Mouse (Mus musculus): ENCODE results near the gene Ybx2. TPM values are rescaled to one million over a fixed set of nuclear protein-coding genes. Genes with fewer than 3 reads are reported as not detected.

Gene Ybx2
- total and polyA plus RNA-seq, 3 experiments, result 0.25 to 0.39 TPM; not detected in 1

GRCm38 (mm10) chr11:69974907-69975306 is 39.3 kb downstream of the Ybx2 start:
- no peak overlapping the region for H3K4me3 ChIP-seq (replicated peaks in 1 of 3; ENCODE audit: low read depth in 2 of 3, low read length in 2 of 3, poor library complexity in 1 of 3)
- H3K4me2 ChIP-seq (ENCODE audit: insufficient read depth, low read depth, poor library complexity, severe bottlenecking), result no peak overlapping the region
- peaks cover 47 to 75% of the 10 kb centered on the region in 2 experiments for H3K36me3 ChIP-seq (replicated peaks in 1 of 2; ENCODE audit: control insufficient read depth in 1 of 2, insufficient read depth in 1 of 2, low read length in 1 of 2)
- peaks cover 12 to 44% of the 10 kb centered on the region in 2 experiments for H3K4me1 ChIP-seq (ENCODE audit: control insufficient read depth in 1 of 2, insufficient read depth in 2 of 2)
- in situ Hi-C loops (cut with MboI; ENCODE audit: low pct_ligation_motif_present, low pct_unique_long_range_greater_than_20kb, low sequenced_read_pairs), result no loop called here
- no peak for DNase-seq (ENCODE audit: extremely low read depth)
- H3K9me3 ChIP-seq (replicated peaks; ENCODE audit: low read length), result peaks cover 2% of the 10 kb centered on the region
- dilution Hi-C loops (cut with MboI; ENCODE audit: extremely low pct_ligation_motif_present, extremely low pct_unique_long_range_greater_than_20kb, low sequenced_read_pairs), result no loop called here
- TF ChIP-seq USF1 (IDR thresholded peaks at IDR 0.05; ENCODE audit: low read depth, low read length) (no peak), NRF1 (IDR thresholded peaks at IDR 0.05; ENCODE audit: low read depth, low read length) (no peak), MAZ (IDR thresholded peaks at IDR 0.05; ENCODE audit: low read depth, low read length) (no peak), JUN (IDR thresholded peaks at IDR 0.05; ENCODE audit: insufficient read depth, low read depth, low read length) (no peak), ELF1 (IDR thresholded peaks at IDR 0.05; ENCODE audit: low read depth, low read length) (no peak), CTCF (conservative IDR thresholded peaks at IDR 0.05 in 1 of 2, IDR thresholded peaks at IDR 0.05 in 1 of 2; ENCODE audit: low read depth in 2 of 2, low read length in 2 of 2) (no peak), KAT2A (IDR thresholded peaks at IDR 0.05; ENCODE audit: insufficient replicate concordance, low read length) (no peak), CHD1 (IDR thresholded peaks at IDR 0.05; ENCODE audit: low read depth, low read length) (no peak), HCFC1 (IDR thresholded peaks at IDR 0.05; ENCODE audit: low read depth, low read length) (no peak), ETS1 (conservative IDR thresholded peaks at IDR 0.05; ENCODE audit: low read depth, low read length) (no peak), EP300 (IDR thresholded peaks at IDR 0.05; ENCODE audit: low read length) (no peak), ZKSCAN1 (IDR thresholded peaks at IDR 0.05; ENCODE audit: borderline replicate concordance, low read depth, low read length) (no peak)
- no peak overlapping the region for H3K27ac ChIP-seq (ENCODE audit: insufficient read depth, low read depth)
- H3K9ac ChIP-seq (ENCODE audit: insufficient read depth, low read depth), result no peak overlapping the region
- H3K79me2 ChIP-seq (replicated peaks; ENCODE audit: control insufficient read depth, extremely low read depth, insufficient read depth, poor library complexity, severe bottlenecking), result peaks cover 16% of the 10 kb centered on the region
- H3K27me3 ChIP-seq (replicated peaks), result no peaks in the 10 kb centered on the region

GRCm38 (mm10) chr11:69976271-69976670 is 40.7 kb downstream of the Ybx2 start:
- Histone ChIP-seq H3K4me3 (replicated peaks in 1 of 3; ENCODE audit: low read depth in 2 of 3, low read length in 2 of 3, poor library complexity in 1 of 3) (no peak overlapping the region), H3K27me3 (replicated peaks) (no peaks in the 10 kb centered on the region), H3K27ac (ENCODE audit: insufficient read depth, low read depth) (no peak overlapping the region), H3K4me1 (ENCODE audit: control insufficient read depth in 1 of 2, insufficient read depth in 2 of 2) (peaks cover 2 to 33% of the 10 kb centered on the region in 2 experiments; a peak in 2 of 4 replicates), H3K79me2 (replicated peaks; ENCODE audit: control insufficient read depth, extremely low read depth, insufficient read depth, poor library complexity, severe bottlenecking) (peaks cover 20% of the 10 kb centered on the region), H3K4me2 (ENCODE audit: insufficient read depth, low read depth, poor library complexity, severe bottlenecking) (no peak overlapping the region), H3K9me3 (replicated peaks; ENCODE audit: low read length) (peaks cover 2% of the 10 kb centered on the region), H3K9ac (ENCODE audit: insufficient read depth, low read depth) (no peak overlapping the region), H3K36me3 (replicated peaks in 1 of 2; ENCODE audit: control insufficient read depth in 1 of 2, insufficient read depth in 1 of 2, low read length in 1 of 2) (peaks cover 47 to 74% of the 10 kb centered on the region in 2 experiments)
- dilution Hi-C loops (cut with MboI; ENCODE audit: extremely low pct_ligation_motif_present, extremely low pct_unique_long_range_greater_than_20kb, low sequenced_read_pairs) (no loop called here), in situ Hi-C loops (cut with MboI; ENCODE audit: low pct_ligation_motif_present, low pct_unique_long_range_greater_than_20kb, low sequenced_read_pairs) (no loop called here)
- no peak for TF ChIP-seq USF1 (IDR thresholded peaks at IDR 0.05; ENCODE audit: low read depth, low read length)
- TF ChIP-seq MEF2A (IDR thresholded peaks at IDR 0.05; ENCODE audit: borderline replicate concordance, low read depth, low read length), result no peak
- TF ChIP-seq ZC3H11A (IDR thresholded peaks at IDR 0.05; ENCODE audit: low read depth, low read length), result no peak
- TF ChIP-seq SMC3 (IDR thresholded peaks at IDR 0.05; ENCODE audit: low read depth, low read length), result no peak
- no peak for TF ChIP-seq EP300 (IDR thresholded peaks at IDR 0.05; ENCODE audit: low read length)
- no peak for TF ChIP-seq MAFK (IDR thresholded peaks at IDR 0.05; ENCODE audit: insufficient replicate concordance, low read length)
- no peak for TF ChIP-seq JUND (conservative IDR thresholded peaks at IDR 0.05; ENCODE audit: low read depth, low read length)
- TF ChIP-seq TBP (conservative IDR thresholded peaks at IDR 0.05; ENCODE audit: low read depth, low read length), result no peak
- no peak for TF ChIP-seq ETS1 (conservative IDR thresholded peaks at IDR 0.05; ENCODE audit: low read depth, low read length)
- TF ChIP-seq HCFC1 (IDR thresholded peaks at IDR 0.05; ENCODE audit: low read depth, low read length), result no peak
- no peak for TF ChIP-seq TCF12 (IDR thresholded peaks at IDR 0.05; ENCODE audit: low read depth, low read length)
- no peak for DNase-seq (ENCODE audit: extremely low read depth)

All from CH12.LX (cell line).